Mouse (Mus musculus) erythroblast, embryonic 14.5 days (primary cell): ENCODE results near the gene Nanp.

Source experiments
- GATA1 ChIP-seq: IDR thresholded peaks from 2 replicates; pipeline ENCODE4 v1.6.1; 2012; ENCODE audit warnings: low read length, inconsistent platforms, mixed read lengths
- TAL1 ChIP-seq: IDR thresholded peaks from 3 replicates; pipeline ENCODE4 v1.6.1; 2012; ENCODE audit warnings: low read length, inconsistent platforms, mixed read lengths

DNA sequence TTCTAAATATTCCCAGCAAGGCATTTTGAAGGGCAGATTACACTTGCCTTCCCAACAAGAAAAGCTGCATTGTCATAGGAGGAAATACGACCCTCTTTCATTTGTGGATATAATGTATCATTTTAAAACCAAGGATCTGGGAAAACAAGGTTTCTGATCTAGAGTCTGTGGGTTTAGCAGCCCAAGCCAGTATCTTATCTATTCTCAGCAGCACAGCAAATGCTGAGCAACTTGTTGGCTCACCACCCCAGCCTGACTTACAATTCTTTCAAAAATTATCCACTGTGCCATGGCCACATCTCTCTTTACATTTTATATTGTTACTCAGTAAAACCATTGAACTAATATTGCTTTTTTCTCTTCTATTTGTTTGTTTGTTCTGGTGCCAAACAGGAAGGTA is 27.9 kb downstream of the Nanp start:
- TF ChIP-seq GATA1: peak; percentile 65
- TF ChIP-seq TAL1: peak; percentile 59; the same call in 2 of the 3 replicates
